Mouse (Mus musculus) liver, postnatal 0 days (tissue): ENCODE measurements at regions not wholly inside any gene's neighbourhood (a gene's known extent, or its start where the extent isn't known, plus 50 kb on each side); places are given as distances from the start of the nearest gene placed in this dataset.

Experiments
- CTCF ChIP-seq: sonication (generic); IDR thresholded peaks from 2 replicates; pipeline ENCODE4 v1.5.1; 2016; ENCODE audit warnings: antibody characterized with exemption, low read depth
- EP300 ChIP-seq: IDR thresholded peaks from 2 replicates; pipeline ENCODE4 v1.6.1; 2016; ENCODE audit warnings: antibody characterized with exemption, low read depth, mild to moderate bottlenecking

DNA sequence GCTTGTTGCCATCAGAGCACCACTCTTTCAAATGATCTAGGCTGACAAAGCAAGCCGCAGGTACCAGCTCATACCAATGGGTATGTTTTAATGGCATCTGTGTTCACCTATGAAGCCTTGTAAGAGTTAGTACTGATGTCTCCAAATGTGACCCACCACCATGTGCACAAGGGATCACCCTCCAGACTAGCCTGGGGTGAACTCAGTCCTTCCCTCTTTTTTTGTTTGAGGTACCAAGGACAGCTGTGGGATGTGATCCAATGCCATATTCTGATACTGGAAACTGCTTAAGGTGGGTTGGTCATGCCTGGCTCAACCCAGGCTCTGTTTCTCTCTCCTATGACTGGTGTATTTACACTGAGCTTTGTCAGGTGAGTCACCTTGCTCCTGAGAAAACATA is 244.8 kb upstream of the Cdh4 start:
- TF ChIP-seq CTCF: no peak
- no peak for TF ChIP-seq EP300
